Mouse (Mus musculus): ENCODE results near the gene Cat. TPM values are rescaled to one million over a fixed set of nuclear protein-coding genes. Genes with fewer than 3 reads are reported as not detected.

The Cat gene
- polyA plus RNA-seq, 1 experiment from 2014 or later: 81.4 TPM

GRCm38 (mm10) chr2:103495633-103496418, 10.9 kb upstream of the Cat start:
- H3K27me3 ChIP-seq: no peaks in the 10 kb centered on the region
- ATAC-seq: no peak
- H3K4me3 ChIP-seq (replicated peaks): no peak overlapping the region
- no peak overlapping the region for H3K4me2 ChIP-seq (replicated peaks)
- H3K27ac ChIP-seq: no peak overlapping the region
- no peaks in the 10 kb centered on the region for H3K36me3 ChIP-seq
- WGBS: 91% methylated on average over 6 of the region's 6 CpGs
- H3K9me3 ChIP-seq: no peaks in the 10 kb centered on the region
- no peaks in the 10 kb centered on the region for H3K4me1 ChIP-seq (replicated peaks)
- no peak overlapping the region for H3K9ac ChIP-seq (replicated peaks)

DNA sequence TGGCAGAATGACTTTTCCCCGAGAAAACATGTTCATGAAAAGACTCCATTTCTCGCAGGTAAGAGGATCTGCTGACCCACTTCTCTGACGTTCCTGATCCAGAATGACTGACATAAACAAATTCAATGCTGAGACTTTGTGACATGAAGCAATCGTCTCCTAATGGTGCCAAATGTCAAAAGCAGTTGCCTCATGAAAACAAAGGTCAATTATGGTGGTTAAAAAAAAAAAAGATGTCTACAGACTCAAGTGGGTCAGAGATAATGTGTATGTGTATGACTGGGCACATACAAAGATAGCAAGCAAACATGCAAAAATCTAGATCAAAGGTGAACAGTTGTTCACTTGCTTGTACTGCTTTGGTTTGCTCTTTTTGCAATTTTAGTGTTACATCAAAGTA, 8.9 kb upstream of the Cat start:
- Histone ChIP-seq H3K4me1 (replicated peaks) (no peaks in the 10 kb centered on the region), H3K27me3 (no peaks in the 10 kb centered on the region), H3K36me3 (no peaks in the 10 kb centered on the region), H3K9me3 (no peaks in the 10 kb centered on the region), H3K4me2 (replicated peaks) (no peak overlapping the region), H3K4me3 (replicated peaks) (no peak overlapping the region), H3K27ac (no peak overlapping the region), H3K9ac (replicated peaks) (no peak overlapping the region)
- 68% methylated on average over 4 of the region's 4 CpGs for WGBS
- ATAC-seq: no peak

DNA sequence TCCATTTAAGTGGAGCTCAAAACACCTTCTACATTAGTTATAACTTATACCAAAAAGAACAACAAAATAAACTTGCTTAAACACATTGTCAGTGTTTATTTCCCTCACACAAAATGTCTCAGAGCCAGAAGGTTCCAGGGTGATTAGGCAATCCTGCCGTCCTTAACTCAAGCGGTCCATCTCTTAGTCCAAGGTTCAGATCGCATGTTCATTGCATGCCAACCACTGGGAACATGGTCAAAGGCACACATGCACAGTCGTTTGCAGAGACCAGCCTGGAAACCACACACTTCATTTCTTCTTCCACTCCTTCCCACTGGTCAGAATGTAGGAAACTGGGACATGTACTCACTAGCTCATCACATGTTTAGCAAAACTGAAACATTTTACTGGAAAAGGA, 7.6 kb upstream of the Cat start:
- no peak for ATAC-seq
- no peaks in the 10 kb centered on the region for H3K36me3 ChIP-seq

GRCm38 (mm10) chr2:103483986-103484520, 907 bp downstream of the Cat start:
- Histone ChIP-seq H3K9ac (replicated peaks) (peak overlapping the region; percentile 89), H3K9me3 (no peaks in the 10 kb centered on the region), H3K4me1 (replicated peaks) (peaks cover 30% of the 10 kb centered on the region), H3K4me2 (replicated peaks) (peak overlapping the region; percentile 66), H3K27me3 (no peaks in the 10 kb centered on the region), H3K27ac (peak overlapping the region; percentile 95; the same call in 1 of the 2 replicates), H3K36me3 (no peaks in the 10 kb centered on the region), H3K4me3 (replicated peaks) (peak overlapping the region; percentile 71)
- WGBS: 42% methylated on average over 5 of the region's 5 CpGs
- ATAC-seq: peak; percentile 2; the same call in 1 of the 2 replicates

More for the DNA sequence above, 7.6 kb upstream of the Cat start:
- no peaks in the 10 kb centered on the region for H3K27me3 ChIP-seq
- no peak overlapping the region for H3K9ac ChIP-seq (replicated peaks)
- no peak overlapping the region for H3K4me3 ChIP-seq (replicated peaks)
- no peak overlapping the region for H3K4me2 ChIP-seq (replicated peaks)
- WGBS: 87% methylated on average over 4 of the region's 4 CpGs
- no peak overlapping the region for H3K27ac ChIP-seq
- no peaks in the 10 kb centered on the region for H3K4me1 ChIP-seq (replicated peaks)
- no peaks in the 10 kb centered on the region for H3K9me3 ChIP-seq

- no peak for ATAC-seq
- Histone ChIP-seq H3K27me3 (no peaks in the 10 kb centered on the region), H3K27ac (no peak overlapping the region), H3K4me2 (replicated peaks) (peak overlapping the region; percentile 66), H3K9me3 (no peaks in the 10 kb centered on the region), H3K4me1 (replicated peaks) (peaks cover 30% of the 10 kb centered on the region), H3K4me3 (replicated peaks) (peak overlapping the region; percentile 71), H3K36me3 (no peaks in the 10 kb centered on the region), H3K9ac (replicated peaks) (peak overlapping the region; percentile 89; the same call in 1 of the 2 replicates)
- WGBS: 83% methylated on average over 7 of the region's 7 CpGs
Observed at GRCm38 (mm10) chr2:103483289-103483985, 1.5 kb downstream of the Cat start.

- H3K36me3 ChIP-seq: no peaks in the 10 kb centered on the region
- ATAC-seq: no peak
- H3K9ac ChIP-seq (replicated peaks): no peak overlapping the region
- no peak overlapping the region for H3K27ac ChIP-seq
- no peak overlapping the region for H3K4me3 ChIP-seq (replicated peaks)
- H3K4me1 ChIP-seq (replicated peaks): peaks cover 30% of the 10 kb centered on the region
- 94% methylated on average over 11 of the region's 11 CpGs for whole genome bisulfite sequencing
- no peaks in the 10 kb centered on the region for H3K9me3 ChIP-seq
- no peaks in the 10 kb centered on the region for H3K27me3 ChIP-seq
- no peak overlapping the region for H3K4me2 ChIP-seq (replicated peaks)
Observed at GRCm38 (mm10) chr2:103481314-103482231, 3.4 kb downstream of the Cat start.

DNA sequence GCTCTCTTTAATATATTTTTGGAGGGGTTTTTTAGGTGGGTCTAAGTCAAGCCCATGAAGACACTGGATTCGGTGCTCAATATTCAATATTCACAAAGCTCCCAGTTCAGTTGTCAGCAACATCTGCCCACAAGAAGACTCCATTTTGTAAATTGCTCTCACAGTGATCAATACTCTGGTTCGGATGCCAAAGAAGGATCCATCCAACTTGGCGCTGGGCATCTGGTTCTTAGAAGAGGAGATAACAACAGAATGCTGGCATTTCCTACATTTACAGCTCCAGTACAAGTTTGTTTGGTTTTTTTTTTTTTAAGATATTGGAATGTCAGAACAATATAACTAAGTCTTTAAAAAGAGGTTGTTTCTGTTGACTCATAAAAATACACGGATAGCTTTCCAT, 4.1 kb downstream of the Cat start:
- H3K4me1 ChIP-seq (replicated peaks): peaks cover 30% of the 10 kb centered on the region
- WGBS: 95% methylated on average over 4 of the region's 4 CpGs

DNA sequence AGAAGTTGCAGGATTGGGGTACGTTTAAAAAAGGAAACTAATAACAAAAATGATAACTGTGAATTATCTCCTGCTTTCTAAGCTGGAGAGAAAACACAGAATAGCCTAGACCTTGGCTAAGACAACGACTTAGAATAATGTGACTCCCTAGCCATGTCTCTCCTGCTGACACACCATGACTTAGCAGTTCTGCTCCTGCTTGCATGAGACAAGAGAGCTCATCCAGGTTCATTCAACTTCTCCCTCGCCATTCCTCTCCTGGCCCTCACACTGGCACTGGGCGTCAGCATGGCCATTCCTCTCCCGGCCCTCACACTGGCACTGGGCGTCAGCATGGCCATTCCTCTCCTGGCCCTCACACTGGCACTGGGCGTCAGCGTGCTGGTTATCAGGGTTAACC, 4.7 kb downstream of the Cat start:
- H3K4me3 ChIP-seq (replicated peaks): no peak overlapping the region
- H3K4me2 ChIP-seq (replicated peaks): no peak overlapping the region
- ATAC-seq: no peak
- H3K9me3 ChIP-seq: no peaks in the 10 kb centered on the region
- no peak overlapping the region for H3K27ac ChIP-seq
- WGBS: 91% methylated on average over 8 of the region's 8 CpGs
- peaks cover 27% of the 10 kb centered on the region for H3K4me1 ChIP-seq (replicated peaks)
- peaks cover 6% of the 10 kb centered on the region for H3K36me3 ChIP-seq
- H3K9ac ChIP-seq (replicated peaks): no peak overlapping the region
- no peaks in the 10 kb centered on the region for H3K27me3 ChIP-seq

More for the DNA sequence above, 4.1 kb downstream of the Cat start:
- Histone ChIP-seq H3K27me3 (no peaks in the 10 kb centered on the region), H3K9me3 (no peaks in the 10 kb centered on the region), H3K9ac (replicated peaks) (no peak overlapping the region), H3K27ac (no peak overlapping the region), H3K36me3 (no peaks in the 10 kb centered on the region), H3K4me3 (replicated peaks) (no peak overlapping the region), H3K4me2 (replicated peaks) (no peak overlapping the region)
- no peak for ATAC-seq

DNA sequence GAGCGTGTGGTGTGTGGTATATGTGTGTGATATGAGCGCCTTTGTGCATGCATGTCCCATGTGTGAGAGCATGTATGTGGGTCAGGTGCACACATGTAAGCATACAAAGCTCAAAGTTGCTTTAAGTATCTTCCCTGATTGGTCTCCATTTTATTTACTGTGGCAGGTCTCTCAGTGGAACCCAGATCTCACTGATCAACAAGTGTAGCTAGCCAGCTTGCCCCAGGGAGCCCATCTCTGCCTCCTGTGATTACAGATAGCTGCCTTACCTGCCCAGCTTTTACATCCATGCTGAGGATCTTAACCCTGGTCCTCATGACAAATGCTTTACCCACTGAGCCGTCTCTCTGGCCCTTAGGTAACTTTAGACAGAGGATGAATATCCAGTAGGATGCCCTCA, 6.6 kb downstream of the Cat start:
- Histone ChIP-seq H3K27ac (no peak overlapping the region), H3K9me3 (no peaks in the 10 kb centered on the region), H3K4me2 (replicated peaks) (no peak overlapping the region), H3K36me3 (peaks cover 22% of the 10 kb centered on the region), H3K4me1 (replicated peaks) (peaks cover 16% of the 10 kb centered on the region), H3K4me3 (replicated peaks) (no peak overlapping the region), H3K9ac (replicated peaks) (no peak overlapping the region), H3K27me3 (no peaks in the 10 kb centered on the region)
- WGBS: 95% methylated on average over 3 of the region's 3 CpGs
- ATAC-seq: no peak

DNA sequence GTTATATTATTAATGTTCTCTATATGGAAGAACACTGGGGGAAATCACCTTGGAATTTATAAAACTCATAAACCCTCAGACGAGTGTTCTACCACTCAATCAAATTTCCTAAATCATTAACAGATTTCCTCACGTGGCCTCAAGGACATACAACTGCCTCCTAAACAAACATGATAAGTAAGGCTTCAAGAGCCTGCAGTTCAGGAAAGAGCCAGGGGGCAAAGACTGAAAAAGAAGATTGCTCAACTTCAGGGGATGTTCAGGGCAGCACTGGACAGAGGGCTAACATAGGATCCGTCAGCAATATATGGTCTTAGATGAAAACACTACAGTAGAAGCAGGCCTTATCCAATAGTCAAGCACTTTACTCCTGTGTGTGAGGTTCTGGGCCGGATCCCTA, 7.5 kb downstream of the Cat start:
- H3K4me1 ChIP-seq (replicated peaks): 0 out of 2 replicates have a peak, but pooled peaks cover 8% of the 10 kb centered on the region
- no peak overlapping the region for H3K27ac ChIP-seq
- no peak overlapping the region for H3K4me2 ChIP-seq (replicated peaks)
- no peak for ATAC-seq
- no peaks in the 10 kb centered on the region for H3K9me3 ChIP-seq
- H3K9ac ChIP-seq (replicated peaks): no peak overlapping the region
- H3K4me3 ChIP-seq (replicated peaks): no peak overlapping the region
- peaks cover 31% of the 10 kb centered on the region for H3K36me3 ChIP-seq
- WGBS: 89% methylated on average over 4 of the region's 4 CpGs
- H3K27me3 ChIP-seq: no peaks in the 10 kb centered on the region

DNA sequence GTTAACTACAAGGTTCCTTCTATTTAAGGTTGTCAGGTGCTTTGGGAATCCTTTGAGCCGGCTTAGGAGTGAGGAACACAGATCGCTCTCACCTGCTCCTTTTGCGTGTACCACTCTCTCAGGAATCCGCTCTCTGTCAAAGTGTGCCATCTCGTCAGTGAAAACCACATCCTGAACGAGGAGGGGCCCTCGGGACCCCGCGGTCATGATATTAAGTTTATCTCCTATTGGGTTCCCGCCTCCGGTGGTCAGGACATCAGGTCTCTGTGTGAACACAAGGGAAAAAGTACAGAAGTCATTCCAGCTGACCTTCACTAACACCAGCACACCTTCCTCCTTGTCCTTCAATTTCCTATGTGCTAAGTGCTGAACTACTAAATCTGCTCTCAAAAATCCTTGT, 8.3 kb downstream of the Cat start:
- WGBS: 93% methylated on average over 11 of the region's 11 CpGs
- no peaks in the 10 kb centered on the region for H3K9me3 ChIP-seq
- ATAC-seq: no peak
- H3K4me2 ChIP-seq (replicated peaks): no peak overlapping the region
- 0 out of 2 replicates have a peak, but pooled peaks cover 4% of the 10 kb centered on the region for H3K4me1 ChIP-seq (replicated peaks)
- no peak overlapping the region for H3K9ac ChIP-seq (replicated peaks)
- no peak overlapping the region for H3K4me3 ChIP-seq (replicated peaks)
- no peaks in the 10 kb centered on the region for H3K27me3 ChIP-seq
- no peak overlapping the region for H3K27ac ChIP-seq
- H3K36me3 ChIP-seq: peaks cover 33% of the 10 kb centered on the region
